Mouse (Mus musculus): ENCODE results near the gene Bbox1.

- TF ChIP-seq CTCF (IDR thresholded peaks at IDR 0.05; ENCODE audit: insufficient read depth, low read depth, low read length) (no peak), POLR2A (IDR thresholded peaks at IDR 0.05; ENCODE audit: insufficient read depth, low read depth, low read length) (no peak)
These were observed 91.6 kb downstream of the Bbox1 start for GRCm38 (mm10) chr2:110222793-110223192.

Data from olfactory bulb, adult 2 months (tissue).